Mouse (Mus musculus) limb, embryonic 10.5 days (tissue): ENCODE results near the gene Gpr179. TPM values are rescaled to one million over a fixed set of nuclear protein-coding genes. Genes with fewer than 3 reads are reported as not detected.
"Not testable (repeated sequence)": the region's sequence is repeated elsewhere in the genome, so short reads cannot be mapped to it uniquely, and the experiment has no call there.

ENCODE experiments used
- DNase-seq: peaks from one replicate; pipeline ENCODE4 v3.0.0-alpha.2; 2017; ENCODE audit warnings: low spot score
- H3K27ac ChIP-seq: fragments of 300-500 bp; sonication (generic); 2 replicates; pipeline ENCODE4 v1.5.1; 2016; ENCODE audit warnings: mild to moderate bottlenecking
- H3K27me3 ChIP-seq: fragments of 300-500 bp; sonication (generic); 2 replicates; pipeline ENCODE4 v1.6.1; 2016; ENCODE audit warnings: low read depth, mild to moderate bottlenecking; ENCODE audit not compliant: poor library complexity, severe bottlenecking
- H3K36me3 ChIP-seq: fragments of 300-500 bp; sonication (generic); 2 replicates; pipeline ENCODE4 v1.6.1; 2016; ENCODE audit warnings: mild to moderate bottlenecking, moderate library complexity
- H3K4me1 ChIP-seq: fragments of 300-500 bp; sonication (generic); 2 replicates; pipeline ENCODE4 v1.6.1; 2016
- H3K4me3 ChIP-seq: fragments of 300-500 bp; sonication (generic); 2 replicates; pipeline ENCODE4 v1.5.1; 2016; ENCODE audit warnings: mild to moderate bottlenecking, moderate library complexity
- H3K9me3 ChIP-seq: fragments of 300-500 bp; sonication (generic); replicated peaks from 2 replicates; pipeline ENCODE4 v1.6.1; 2016; ENCODE audit warnings: mild to moderate bottlenecking
- WGBS: fragments of 180-500 bp; shearing (Covaris S2); methylation state at CpG from one replicate; pipeline ENCODE4 v1.1.7; 2016; 5-methylcytosine and 5-hydroxymethylcytosine counted together
- polyA plus RNA-seq: library from polyadenylated mRNA; unstranded; fragments of >200 nt; fragmentation: Nextera tagmentation; extraction: Ambion mirVana; gene quantifications from 2 replicates; pipeline ENCODE4 v1.2.1, GENCODE M21; 2016

The Gpr179 gene
- polyA plus RNA-seq, 1 experiment from 2014 or later: 0.10 TPM

DNA sequence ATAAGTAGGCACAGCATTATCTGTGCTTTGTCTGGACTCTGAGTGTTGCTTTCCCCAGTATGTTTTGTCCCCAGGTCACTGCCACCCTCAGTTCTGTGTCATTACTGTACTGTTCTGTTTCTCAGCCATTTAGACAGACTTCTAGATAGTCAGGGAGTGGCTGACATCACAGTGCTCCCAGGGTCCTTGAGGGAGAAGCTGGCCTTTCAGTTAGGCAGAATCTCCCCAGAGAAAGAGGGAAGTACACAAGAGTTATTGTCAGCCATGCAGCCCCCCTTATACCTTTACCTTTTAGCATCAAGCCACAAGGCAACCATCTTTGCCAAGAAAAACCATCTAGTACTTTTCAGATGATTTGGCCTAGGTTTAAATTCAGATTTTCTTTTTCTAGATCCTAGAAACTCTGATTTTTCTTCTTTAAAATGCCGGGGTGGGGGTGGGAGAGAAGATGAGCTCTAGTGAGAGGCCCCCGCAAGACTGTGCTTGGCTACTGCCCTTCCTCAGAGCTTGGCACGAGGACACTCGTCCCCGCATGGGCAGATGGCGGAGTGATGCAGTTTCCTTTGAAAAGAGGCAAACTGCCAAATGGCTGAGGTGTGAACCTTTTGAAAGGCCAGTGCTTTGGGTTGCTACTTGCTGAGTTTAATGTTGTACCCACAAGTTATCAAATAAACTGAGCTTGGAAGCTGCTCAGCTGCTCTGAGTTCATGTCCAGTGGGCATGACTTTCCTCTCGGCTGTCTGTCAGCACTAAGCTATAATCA is 18.6 kb upstream of the Gpr179 start:
- peaks cover 40% of the 10 kb centered on the region for H3K36me3 ChIP-seq
- H3K4me1 ChIP-seq: peaks cover 5% of the 10 kb centered on the region
- no peaks in the 10 kb centered on the region for H3K9me3 ChIP-seq
- no peaks in the 10 kb centered on the region for H3K27me3 ChIP-seq
- WGBS: 69% methylated on average over 7 of the region's 7 CpGs
- no peak for DNase-seq
- no peak overlapping the region for H3K27ac ChIP-seq
- no peak overlapping the region for H3K4me3 ChIP-seq

DNA sequence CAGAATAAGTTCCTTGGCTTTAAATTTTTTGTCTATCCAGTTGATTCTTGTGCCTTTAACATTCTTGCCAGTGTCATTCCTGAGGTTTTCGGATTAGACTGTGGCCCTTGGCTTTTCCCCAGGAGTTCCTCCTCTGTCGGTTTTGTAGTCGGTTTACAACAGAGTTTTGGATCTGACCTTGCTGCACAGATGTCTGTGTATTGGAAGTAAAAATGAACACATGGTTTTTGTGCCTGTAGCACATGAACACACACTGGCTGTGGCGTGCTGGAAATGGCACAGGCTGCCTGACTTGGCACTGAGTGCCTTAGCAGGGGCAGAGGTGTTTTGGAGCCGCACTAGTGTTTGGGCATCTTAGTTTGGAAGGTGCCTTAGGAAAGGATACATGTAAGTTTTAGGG is 16.6 kb upstream of the Gpr179 start:
- H3K9me3 ChIP-seq: no peaks in the 10 kb centered on the region
- no peaks in the 10 kb centered on the region for H3K27me3 ChIP-seq
- H3K36me3 ChIP-seq: peaks cover 23% of the 10 kb centered on the region; the same call in 1 of the 2 replicates
- DNase-seq: no peak
- 94% methylated on average over 5 of the region's 5 CpGs for WGBS
- H3K4me1 ChIP-seq: peaks cover 25% of the 10 kb centered on the region
- H3K4me3 ChIP-seq: no peak overlapping the region
- H3K27ac ChIP-seq: no peak overlapping the region

DNA sequence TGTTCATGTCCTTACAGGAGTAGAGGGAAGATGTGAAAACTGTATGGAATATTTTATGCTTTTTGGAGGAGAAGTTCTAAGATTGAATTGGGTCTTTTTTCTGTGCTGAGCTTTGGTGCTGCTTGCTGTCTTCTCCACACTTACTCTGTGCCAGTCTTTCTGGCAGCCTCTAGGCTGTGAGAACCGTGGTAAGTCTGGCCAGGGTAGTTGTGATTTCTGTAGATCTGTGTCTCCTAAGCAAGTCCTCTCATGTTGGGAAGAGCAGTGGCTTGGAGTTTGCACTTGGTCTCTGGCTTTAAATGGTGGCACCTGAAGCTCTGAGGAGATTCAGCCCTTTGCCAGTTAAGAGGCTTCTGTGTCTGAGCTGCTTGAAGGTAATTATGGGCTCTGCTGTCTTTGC is 13.7 kb upstream of the Gpr179 start:
- peak overlapping the region; percentile 6; the same call in 1 of the 2 replicates for H3K4me3 ChIP-seq
- no peaks in the 10 kb centered on the region for H3K27me3 ChIP-seq
- no peak for DNase-seq
- no peak overlapping the region for H3K27ac ChIP-seq
- WGBS: 61% methylated on average over 1 of the region's 1 CpGs
- H3K9me3 ChIP-seq: no peaks in the 10 kb centered on the region
- peaks cover 35% of the 10 kb centered on the region for H3K4me1 ChIP-seq
- peaks cover 17% of the 10 kb centered on the region; the same call in 1 of the 2 replicates for H3K36me3 ChIP-seq

DNA sequence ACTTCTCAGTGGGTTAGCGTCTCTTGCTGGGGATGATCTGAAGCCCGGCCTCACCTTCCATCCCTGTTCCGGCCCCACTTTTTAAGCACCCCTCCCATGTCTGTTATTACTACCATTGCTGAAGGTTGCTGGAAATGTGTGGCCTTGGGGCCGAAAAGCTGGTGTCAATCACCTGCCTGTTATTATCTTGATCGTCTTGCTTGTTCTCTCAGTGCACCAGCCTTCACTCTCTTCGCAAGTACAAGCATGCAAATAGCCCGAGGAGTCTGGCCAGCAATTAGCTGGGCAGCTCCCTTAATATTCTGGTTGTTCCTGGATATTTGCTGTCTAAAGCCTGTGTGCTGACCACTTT is 11.7 kb upstream of the Gpr179 start:
- peak overlapping the region; percentile 99 for H3K4me3 ChIP-seq
- no peak for DNase-seq
- peak overlapping the region; percentile 95; the same call in 1 of the 2 replicates for H3K27ac ChIP-seq
- WGBS: 3% methylated on average over 7 of the region's 7 CpGs
- H3K4me1 ChIP-seq: peaks cover 35% of the 10 kb centered on the region
- no peaks in the 10 kb centered on the region for H3K9me3 ChIP-seq
- H3K27me3 ChIP-seq: no peaks in the 10 kb centered on the region
- peaks cover 16% of the 10 kb centered on the region; the same call in 1 of the 2 replicates for H3K36me3 ChIP-seq

DNA sequence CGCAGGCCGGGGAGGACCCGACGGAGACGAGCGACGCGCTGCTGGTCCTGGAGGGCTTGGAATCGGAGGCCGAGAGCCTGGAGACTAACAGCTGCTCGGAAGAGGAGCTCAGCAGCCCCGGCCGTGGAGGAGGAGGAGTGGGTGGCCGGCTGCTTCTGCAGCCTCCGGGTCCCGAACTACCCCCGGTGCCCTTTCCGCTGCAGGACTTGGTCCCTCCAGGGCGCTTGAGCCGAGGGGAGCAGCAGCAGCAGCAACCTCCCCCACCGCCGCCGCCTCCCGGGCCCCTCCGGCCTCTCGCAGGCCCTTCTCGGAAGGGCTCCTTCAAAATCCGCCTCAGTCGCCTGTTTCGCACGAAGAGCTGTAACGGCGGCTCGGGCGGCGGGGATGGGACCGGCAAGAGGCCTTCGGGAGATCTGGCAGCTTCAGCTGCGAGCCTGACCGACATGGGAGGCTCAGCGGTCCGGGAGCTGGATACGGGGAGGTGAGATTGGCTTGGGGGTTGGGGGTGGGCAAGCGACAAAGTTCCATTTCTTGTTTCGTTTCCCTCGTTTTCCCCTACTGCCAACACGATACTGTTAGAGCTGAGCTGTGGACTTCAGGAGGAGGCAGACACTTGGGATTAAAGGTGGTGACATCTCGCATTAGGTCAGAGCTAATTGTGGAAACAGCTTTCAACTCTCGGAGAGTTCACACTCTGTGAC is 11.2 kb upstream of the Gpr179 start:
- DNase-seq: peak; percentile 74
- peak overlapping the region; percentile 99 for H3K4me3 ChIP-seq
- WGBS: under 1% methylated on average over 49 of the region's 49 CpGs

DNA sequence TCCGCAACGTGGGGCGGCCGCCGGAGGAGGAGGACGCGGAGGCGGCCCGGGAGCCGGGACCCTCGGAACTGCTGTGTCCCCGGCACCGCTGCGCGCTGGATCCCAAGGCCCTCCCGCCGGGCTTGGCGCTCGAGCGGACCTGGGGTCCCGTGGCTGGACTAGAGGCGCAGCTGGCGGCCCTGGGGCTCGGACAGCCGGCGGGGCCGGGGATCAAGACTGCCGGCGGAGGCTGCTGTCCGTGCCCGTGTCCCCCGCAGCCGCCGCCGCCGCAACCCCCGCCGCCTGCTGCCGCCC is 10.7 kb upstream of the Gpr179 start:
- WGBS: under 1% methylated on average over 38 of the region's 39 CpGs
- DNase-seq: peak; percentile 71
- peak overlapping the region; percentile 95 for H3K27ac ChIP-seq

More for the DNA sequence above, 11.2 kb upstream of the Gpr179 start:
- Histone ChIP-seq H3K27me3 (no peaks in the 10 kb centered on the region), H3K4me1 (peaks cover 35% of the 10 kb centered on the region), H3K9me3 (no peaks in the 10 kb centered on the region), H3K27ac (peak overlapping the region; percentile 95), H3K36me3 (peaks cover 11% of the 10 kb centered on the region; the same call in 1 of the 2 replicates)

DNA sequence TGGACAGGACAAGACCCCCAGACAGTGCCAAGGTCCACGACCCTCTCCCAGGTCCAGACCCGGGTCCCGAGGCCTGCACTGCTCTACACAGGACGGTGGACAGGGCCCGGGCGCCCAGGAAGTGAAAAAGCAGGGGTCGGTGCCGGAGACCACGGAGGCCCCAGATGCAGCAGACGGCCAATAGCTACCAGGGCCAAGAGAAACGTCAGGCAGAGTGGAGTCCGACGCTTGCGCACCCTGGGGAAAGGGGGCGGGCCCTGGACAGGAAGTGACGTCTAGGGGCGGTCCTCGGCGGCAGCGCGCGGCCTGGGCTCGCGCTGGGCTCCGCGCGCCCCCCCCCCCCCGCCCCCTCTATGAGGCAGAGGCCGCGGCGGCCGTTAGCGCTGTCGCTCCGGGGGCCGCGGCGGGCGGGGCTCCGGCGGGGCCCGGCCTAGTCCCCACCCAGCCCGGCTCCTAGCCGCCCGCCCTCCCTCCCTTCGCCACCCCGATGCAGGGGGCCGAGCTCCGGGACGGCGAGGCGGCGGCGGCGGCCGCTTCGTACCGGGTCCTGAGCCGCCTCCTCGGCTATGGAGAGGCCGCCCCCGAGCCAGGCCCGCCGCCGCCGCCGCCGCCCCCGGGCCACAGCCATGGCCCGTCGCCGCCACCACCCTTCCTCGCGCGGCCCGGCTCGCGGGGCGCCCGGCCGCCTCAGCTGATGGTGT is 10.2 kb upstream of the Gpr179 start, which contains the start of gene Socs7:
TSS of gene Socs7 (plus strand) at position 604 of the 701 bp plus-strand sequence.
- Histone ChIP-seq H3K27me3 (no peaks in the 10 kb centered on the region), H3K4me1 (peaks cover 35% of the 10 kb centered on the region), H3K9me3 (no peaks in the 10 kb centered on the region), H3K4me3 (peak within 1 kb of the TSS; percentile 99), H3K27ac (peak within 1 kb of the TSS; percentile 95), H3K36me3 (peaks cover 5% of the 10 kb centered on the region; the same call in 1 of the 2 replicates)
- WGBS: under 1% methylated on average over 48 of the region's 81 CpGs
- DNase-seq: peak; percentile 96

More for the DNA sequence above, 10.7 kb upstream of the Gpr179 start:
- peaks cover 35% of the 10 kb centered on the region for H3K4me1 ChIP-seq
- no peaks in the 10 kb centered on the region for H3K9me3 ChIP-seq
- no peaks in the 10 kb centered on the region for H3K27me3 ChIP-seq
- H3K4me3 ChIP-seq: peak overlapping the region; percentile 99
- H3K36me3 ChIP-seq: peaks cover 9% of the 10 kb centered on the region; the same call in 1 of the 2 replicates

DNA sequence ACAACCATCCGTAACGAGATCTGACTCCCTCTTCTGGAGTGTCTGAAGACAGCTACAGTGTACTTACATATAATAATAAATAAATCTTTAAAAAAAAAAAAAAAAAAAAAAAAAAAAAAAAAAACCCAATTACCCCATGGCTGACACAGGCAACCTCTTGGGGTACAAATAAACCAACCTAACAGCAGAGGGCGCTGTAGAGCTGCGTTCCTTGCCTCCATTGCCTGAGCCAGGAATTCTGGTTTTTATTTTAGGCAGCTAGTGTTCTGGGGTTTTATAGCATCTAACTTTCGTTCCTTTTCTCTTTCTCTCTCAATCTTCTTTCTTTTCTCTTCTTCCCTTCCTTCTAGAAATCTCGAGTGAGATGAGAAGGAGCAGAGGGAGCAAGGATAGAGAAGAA is 5.8 kb upstream of the Gpr179 start:
- peak; percentile 74 for DNase-seq
- not testable (repeated sequence) for H3K9me3 ChIP-seq, H3K27me3 ChIP-seq, H3K4me3 ChIP-seq, H3K4me1 ChIP-seq, H3K27ac ChIP-seq, H3K36me3 ChIP-seq
- 24% methylated on average over 6 of the region's 6 CpGs for WGBS

DNA sequence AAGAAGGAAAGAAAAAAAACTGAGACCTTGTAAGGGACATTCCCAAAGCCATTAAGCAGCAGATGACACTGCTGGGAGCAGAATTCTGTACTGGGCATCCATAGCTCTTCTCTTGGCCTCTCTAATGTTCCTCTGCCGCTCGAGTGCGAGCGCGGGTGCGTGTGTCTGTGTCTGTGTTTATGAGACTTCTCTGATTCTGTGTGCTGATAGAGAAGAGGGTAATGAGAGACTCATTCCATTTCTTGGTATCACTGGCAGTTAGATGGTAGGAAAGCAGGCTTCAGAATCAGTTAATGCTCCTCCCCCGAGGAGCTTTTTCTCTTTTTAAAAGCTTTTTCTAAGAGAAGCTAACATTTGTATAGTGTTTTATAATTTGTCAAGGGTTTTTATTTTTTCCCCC is 3.4 kb upstream of the Gpr179 start:
- no peak overlapping the region for H3K4me3 ChIP-seq
- WGBS: 89% methylated on average over 7 of the region's 7 CpGs
- no peaks in the 10 kb centered on the region for H3K36me3 ChIP-seq
- H3K27me3 ChIP-seq: no peaks in the 10 kb centered on the region
- no peak overlapping the region for H3K27ac ChIP-seq
- H3K9me3 ChIP-seq: no peaks in the 10 kb centered on the region
- no peak for DNase-seq
- peaks cover 8% of the 10 kb centered on the region for H3K4me1 ChIP-seq

DNA sequence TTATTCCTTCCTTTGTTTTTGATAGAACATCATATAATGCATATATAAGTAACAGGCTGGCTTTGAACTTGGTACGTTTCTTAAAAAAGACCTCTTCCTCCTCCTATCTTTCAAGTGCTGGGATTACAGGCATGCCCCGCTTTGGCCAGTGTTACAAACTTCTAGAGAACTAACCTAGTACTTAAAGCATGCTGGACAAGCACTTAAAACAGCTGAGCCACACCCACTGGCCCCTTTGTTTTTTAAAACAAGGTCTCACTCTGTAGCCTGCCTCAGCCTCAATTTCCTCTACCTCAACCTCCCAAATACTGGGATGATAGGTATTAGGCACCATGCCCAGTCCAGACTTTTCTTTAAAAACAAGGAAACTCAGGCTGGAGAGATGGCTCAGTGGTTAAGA is 2.8 kb upstream of the Gpr179 start:
- WGBS: 79% methylated on average over 2 of the region's 2 CpGs
- H3K27ac ChIP-seq: no peak overlapping the region
- DNase-seq: no peak
- H3K9me3 ChIP-seq: no peaks in the 10 kb centered on the region
- H3K4me1 ChIP-seq: peaks cover 14% of the 10 kb centered on the region
- H3K36me3 ChIP-seq: no peaks in the 10 kb centered on the region
- no peak overlapping the region for H3K4me3 ChIP-seq
- H3K27me3 ChIP-seq: no peaks in the 10 kb centered on the region

DNA sequence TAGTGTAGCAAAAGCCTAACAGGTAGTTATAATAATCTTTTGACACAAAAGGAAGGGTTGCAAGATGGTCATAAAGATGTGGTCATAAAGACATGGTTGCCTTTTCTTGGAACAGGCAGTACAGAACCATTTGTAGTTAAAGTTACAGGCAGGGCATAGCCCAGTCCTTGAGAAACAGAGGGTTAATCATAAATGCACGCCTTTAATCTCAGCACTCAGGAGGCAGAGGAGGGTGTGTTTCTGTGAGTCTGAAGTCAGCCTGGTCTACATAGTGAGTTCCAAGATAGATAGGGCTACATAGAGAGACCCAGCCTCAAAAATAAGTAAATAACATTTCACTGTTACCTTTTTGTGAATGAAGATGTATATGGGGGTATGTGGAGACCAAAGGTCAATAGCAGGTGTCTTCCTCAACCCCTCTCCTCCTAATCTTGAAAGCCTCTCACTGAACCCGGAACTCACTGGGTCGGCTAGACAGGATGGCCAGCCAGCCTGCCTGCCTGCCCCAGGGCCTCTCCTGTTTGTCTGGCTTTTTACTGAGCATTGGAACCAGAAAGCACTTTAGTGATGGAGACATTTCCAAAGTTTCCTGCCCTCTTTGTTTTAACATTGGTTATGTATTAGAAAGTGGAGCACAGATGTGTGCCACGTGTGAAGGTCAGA is 1.2 kb upstream of the Gpr179 start:
- Histone ChIP-seq H3K27me3 (no peaks in the 10 kb centered on the region), H3K36me3 (no peaks in the 10 kb centered on the region), H3K27ac (no peak overlapping the region), H3K9me3 (no peaks in the 10 kb centered on the region), H3K4me1 (peaks cover 16% of the 10 kb centered on the region), H3K4me3 (no peak overlapping the region)
- 77% methylated on average over 4 of the region's 4 CpGs for WGBS
- DNase-seq: no peak

DNA sequence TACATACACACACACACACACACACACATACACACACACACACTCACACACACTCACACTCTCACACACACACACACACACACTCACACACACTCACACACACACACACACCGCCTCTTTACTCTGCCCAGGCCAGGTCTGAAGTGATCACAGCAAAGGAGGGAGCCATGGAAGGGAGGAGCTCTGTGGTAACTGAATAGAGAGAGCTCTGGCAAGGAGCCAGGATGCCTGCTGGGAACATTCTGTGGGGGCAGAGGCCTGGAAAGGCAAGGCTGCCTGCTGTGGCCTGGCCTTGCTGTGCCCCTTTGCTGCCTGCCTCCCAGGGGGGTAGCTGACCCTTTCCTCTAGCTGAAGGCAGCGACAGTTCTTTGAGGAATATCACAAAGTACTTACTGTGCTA is 1.8 kb downstream of the Gpr179 start:
- no peaks in the 10 kb centered on the region for H3K27me3 ChIP-seq
- 50% methylated on average over 2 of the region's 2 CpGs for WGBS
- no peak for DNase-seq
- no peaks in the 10 kb centered on the region for H3K36me3 ChIP-seq
- H3K27ac ChIP-seq: peak overlapping the region; percentile 54; the same call in 1 of the 2 replicates
- H3K4me1 ChIP-seq: peaks cover 16% of the 10 kb centered on the region
- H3K9me3 ChIP-seq: no peaks in the 10 kb centered on the region
- H3K4me3 ChIP-seq: no peak overlapping the region
